Mouse (Mus musculus) kidney, adult 11 months (tissue): Measurements from ENCODE around the gene Gm39653.
"Not testable (repeated sequence)": the region's sequence is repeated elsewhere in the genome, so short reads cannot be mapped to it uniquely, and the experiment has no call there.

Experiments used
- DNase-seq: peaks from one replicate; pipeline ENCODE4 v3.0.0; 2022

The Gm39653 gene

DNA sequence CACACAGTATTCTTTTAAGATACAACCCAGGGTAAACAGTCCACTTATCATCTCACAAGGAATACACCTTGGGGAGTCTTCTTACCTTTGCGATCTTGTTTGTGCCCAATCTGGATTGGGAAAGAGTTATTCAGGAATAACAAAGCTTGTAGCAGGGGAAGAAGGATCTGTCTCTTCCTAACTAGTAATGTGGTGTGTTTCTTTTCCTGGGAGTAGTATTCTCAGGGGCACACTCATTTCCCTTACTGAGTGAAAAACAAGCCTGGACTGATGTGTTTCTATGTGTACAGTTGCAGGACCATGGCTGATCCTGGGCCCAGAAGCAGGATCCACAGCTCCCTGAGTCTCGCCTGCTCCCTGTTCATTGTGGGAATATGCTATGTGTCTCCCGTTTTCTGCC lies at the start of gene Gm39653:
Gene Gm39653, plus strand, starts transcription at position 301 of the 400 bp plus-strand sequence.
- no peak for DNase-seq

DNA sequence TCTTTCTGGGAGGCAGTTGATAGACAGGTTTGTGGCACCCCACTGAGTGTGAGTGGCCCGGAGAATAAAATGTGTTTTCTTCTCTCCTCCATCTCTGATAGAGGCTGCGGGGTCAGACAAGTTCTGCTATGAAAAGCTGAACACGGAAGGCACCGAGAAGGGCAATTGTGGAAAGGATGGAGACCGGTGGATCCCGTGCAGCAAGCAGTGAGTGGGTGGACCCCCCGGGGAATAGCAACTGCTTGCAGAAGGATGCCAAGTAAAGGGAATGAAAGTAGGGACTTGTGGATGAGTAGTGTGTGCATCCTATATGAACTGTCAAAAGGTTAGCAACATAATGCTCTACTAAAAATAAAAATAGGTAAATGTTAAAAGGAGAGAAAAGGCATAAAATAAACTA lies 49.3 kb upstream of the Gm39653 start:
- DNase-seq = no peak

DNA sequence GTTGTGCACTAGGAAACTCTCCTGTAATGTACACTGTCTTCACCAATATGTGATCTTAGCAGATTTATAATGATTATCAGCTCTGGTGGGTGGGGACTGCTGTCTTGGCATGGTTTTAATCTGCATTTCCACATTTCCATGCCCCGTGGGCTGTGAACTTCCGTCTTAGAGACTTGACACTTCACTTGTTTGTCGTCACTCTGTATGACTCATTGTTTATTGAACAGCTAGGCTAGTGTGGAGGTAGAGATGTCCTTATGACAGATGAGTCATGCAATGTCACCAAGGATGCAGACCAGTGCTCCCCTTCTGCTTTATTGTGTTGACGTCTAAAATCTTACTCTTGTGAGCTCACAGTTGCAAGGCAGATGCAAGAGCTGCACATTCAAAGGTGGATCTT lies 48.7 kb upstream of the Gm39653 start:
- no peak for DNase-seq

DNA sequence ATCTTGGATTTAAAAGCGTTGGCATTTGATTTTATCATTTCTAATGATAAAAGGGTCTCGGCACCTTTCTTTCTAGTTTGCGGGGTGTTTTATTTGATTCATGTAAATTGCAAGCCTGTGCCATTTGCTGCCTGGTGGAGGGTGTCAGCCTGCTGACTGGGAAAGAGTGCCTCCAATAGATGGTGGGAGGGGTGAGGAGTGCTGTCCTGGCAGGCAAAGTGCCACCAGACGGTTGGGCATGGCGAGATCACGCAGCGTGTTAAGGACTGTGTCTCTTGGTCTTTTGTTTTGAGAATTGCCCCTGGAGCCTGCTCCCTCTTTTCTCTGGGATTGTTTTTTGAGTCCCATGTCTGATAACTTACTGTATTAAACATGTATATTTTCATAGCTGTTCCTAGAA lies 43.5 kb upstream of the Gm39653 start:
- no peak for DNase-seq

DNA sequence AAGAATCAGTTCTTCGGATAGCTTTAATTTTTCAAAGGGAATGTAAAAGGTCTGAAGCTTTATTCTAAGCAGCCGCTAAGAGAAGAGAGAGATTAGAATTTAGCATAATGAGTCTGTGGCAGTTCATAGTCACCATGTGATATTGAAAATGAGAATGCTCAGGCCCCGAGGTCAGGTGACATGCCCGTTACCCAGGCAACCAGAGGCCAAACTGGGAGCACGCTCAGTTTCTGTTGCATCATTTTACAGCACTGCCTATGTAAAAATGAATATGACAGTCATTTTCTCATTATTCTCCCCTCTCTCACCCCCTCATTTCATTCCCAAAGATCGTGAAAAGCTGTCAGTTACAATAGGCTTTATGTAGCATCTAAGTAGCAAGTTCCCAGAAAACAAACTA lies 42.3 kb upstream of the Gm39653 start:
- no peak for DNase-seq

DNA sequence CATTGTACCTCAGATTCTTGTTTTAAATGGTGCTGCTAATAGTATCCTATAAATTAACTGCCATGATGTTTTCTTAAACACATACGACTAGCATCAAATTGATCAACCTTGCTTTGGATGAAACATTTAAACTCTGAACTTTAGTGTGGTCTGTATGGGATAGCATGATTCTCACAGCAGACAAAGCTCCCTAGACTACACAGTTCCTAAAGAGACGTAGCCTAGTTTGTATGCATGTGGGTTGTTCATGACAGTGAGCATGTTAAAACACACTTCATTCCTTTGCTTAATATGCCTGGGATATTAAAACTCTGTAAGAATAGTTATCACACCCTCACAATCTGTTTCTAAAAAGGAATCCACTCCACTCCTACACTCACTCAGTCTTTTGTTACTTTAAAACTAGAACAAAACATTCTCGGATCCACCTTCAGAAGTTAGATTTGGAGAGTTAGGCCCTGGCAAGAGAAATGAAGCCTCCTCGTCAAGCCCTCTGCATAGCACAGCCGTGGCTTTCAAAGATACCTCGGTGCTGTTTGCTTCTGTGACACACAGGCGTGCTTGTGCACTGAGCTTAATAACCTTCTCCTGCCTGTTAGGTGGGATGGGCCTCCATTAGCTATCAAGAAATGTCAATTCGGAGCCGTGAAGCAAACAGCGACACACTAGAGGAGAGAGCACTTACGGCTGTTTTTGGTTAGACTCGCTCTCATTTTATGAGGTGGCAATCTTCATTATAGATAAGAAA lies 41.7 kb upstream of the Gm39653 start:
- DNase-seq = no peak

DNA sequence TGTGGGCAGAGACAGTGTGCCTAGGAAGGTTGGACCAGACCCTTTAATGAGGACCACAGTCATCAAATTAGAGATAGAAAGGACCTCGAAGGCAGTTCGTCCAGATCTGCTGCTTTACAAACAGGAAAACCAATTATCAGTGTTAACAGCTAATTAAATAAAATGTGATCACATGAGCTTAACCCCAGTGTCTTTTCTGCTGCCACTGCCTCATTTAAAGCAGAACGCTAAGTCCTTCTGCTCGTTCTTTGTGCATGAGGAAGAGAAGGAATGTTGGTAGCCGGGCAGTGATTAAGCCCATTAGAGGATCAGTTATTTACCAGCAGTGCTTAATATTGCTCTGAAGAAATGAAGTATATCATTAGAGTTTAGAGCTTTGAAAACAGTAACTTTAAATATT lies 39.0 kb upstream of the Gm39653 start:
- DNase-seq = no peak

DNA sequence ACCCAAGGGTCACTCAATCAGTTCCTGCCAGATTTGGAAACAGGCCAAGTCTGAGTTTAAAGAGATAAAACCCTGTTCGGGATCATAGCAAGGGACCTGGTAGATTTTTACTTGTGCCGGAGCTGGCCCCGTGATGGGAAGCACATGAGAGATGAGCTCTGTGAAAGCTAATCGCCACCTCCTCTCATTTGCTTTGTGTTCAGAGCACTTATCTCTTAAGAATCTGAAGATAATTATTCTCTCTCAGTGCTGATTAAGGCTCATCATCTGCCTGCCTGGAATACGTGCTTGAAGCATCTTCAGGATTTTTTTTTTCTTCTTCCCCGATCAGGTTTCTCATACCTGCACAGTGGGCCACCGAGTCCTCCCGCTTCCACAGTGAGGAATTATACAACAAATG lies 36.6 kb upstream of the Gm39653 start:
- DNase-seq = no peak

DNA sequence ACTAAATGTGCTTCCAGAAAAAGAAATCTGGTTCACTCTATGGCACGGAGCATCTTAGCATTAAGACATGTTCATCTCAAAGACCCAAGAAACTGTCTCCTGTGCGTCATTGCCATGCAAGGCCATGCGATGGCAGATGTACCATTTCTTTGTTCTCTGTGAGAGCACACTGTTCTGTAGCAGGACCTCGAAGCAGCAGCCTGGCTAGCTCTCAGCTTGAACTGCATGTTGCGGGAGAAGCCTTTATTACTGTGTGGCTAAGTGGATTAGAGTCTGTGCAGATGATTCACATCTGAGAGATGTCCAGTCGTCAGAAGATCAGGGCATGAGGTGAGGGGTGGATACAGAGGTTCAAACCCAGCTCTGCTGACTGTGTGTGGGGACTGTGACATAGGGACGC lies 28.9 kb upstream of the Gm39653 start:
- no peak for DNase-seq

DNA sequence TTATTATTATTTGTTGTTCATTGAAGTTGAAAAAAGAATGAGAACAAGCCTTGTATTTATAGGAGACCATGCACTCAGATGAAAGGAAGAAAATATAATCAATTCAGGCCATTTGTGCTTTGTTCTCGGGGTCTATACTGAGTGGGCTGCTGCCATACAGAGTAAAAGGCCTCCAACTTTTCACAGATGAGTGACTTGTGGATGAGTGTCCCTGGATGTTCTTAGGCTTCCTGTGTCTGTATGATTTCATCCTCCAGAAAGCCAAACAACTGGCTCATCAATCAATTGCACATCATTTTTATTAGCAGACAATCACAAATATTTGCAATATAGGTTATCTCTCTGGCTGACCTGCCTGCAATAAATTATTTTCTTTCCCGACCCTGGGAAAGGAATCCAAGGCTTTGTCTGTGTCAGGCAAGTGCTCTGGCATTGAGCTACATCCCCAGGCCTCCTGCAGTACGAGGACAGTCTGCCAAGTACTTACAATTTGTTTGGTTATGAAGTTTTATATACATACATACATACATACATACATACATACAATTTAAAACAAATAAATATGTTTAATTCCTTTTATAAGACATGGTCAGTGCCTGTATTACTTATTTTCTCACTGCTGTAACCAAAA lies 11.8 kb upstream of the Gm39653 start:
- no peak for DNase-seq

DNA sequence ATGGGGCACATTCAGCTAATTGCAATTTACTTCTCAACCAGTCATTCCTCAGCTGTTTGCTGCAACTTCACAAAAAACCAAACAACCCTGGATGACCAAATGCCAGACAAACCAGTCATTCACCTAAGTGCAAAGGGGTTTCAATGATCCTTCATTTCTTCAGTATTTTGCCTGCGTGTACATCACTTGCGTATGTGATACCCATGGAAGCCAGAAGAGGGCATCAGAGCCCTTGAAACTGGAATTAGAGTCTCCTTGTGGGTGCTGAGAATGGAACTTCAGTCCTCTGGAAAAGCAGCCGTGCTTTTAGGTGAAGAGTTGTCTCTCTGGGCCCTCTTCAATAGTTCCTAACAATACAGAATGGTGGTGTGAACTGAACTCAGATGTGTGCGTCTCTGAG lies 6.2 kb upstream of the Gm39653 start:
- no peak for DNase-seq

DNA sequence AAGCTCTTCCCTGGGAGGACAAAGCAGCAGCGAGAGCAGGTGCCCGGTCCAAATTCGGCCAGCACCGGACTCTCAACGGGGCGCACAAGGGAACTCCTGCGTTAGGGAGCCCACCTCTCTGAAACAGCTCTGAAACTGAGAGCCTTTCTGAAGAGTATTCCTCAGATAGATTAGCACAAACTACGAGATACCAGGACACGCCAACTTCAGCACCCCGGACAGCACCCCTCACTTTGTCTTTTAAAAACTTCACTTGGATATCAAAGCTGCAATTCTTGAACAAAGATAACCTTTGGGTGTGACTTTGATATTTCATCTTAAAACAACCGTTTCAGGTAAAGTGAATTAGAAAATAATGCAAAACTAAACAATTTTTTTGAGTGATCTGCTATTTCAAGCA lies 1.2 kb upstream of the Gm39653 start:
- DNase-seq = no peak

DNA sequence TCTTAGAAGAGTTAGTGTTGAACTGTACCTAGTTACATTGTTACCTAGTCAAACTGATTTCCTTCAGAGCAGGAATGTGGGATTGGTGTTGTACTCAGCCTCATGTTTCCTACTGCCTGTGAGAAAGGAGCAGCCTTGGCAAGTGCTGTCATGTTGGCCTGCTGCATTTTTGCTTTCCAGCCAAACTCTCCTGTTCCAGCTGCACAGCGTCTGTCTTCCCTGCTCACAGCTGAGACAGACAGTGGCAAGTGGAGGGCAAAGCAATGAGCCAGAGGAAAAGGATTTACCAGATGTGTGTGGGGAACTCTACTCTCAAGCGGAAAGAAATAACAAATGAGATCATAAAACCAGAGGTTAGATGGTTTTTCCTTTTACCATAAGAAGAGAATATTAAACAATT lies 12.4 kb downstream of the Gm39653 start:
- no peak for DNase-seq

DNA sequence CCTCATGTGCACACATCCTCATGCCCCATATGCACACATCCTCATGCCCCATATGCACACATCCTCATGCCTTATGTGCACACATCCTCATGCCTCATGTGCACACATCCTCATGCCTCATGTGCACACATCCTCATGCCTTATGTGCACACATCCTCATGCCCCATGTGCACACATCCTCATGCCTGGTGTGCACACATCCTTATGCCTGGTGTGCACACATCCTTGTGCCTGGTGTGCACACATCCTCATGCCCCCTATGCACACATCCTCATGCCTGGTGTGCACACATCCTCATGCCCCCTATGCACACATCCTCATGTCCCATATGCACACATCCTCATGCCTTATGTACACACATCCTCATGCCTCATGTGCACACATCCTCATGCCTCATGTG lies 14.6 kb downstream of the Gm39653 start:
- not testable (repeated sequence) for DNase-seq

DNA sequence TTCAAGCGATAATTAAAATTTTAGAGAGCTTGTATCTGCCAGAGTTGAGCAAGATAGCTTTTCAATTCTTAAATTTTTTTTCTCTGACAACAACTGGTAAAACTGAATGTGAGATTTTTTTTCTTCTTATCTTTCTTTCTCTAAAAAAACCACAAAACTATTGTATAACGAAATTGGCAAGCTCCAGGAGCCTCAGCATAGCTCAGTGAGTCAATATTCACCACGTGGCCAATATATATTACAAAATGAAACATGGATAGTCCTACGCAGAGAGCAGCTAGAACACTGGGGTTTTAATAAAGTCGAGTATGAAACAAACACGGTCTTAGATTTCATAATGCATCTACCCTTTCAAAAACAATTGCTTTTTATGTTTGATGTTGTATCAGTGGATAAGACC lies 24.2 kb downstream of the Gm39653 start:
- no peak for DNase-seq

DNA sequence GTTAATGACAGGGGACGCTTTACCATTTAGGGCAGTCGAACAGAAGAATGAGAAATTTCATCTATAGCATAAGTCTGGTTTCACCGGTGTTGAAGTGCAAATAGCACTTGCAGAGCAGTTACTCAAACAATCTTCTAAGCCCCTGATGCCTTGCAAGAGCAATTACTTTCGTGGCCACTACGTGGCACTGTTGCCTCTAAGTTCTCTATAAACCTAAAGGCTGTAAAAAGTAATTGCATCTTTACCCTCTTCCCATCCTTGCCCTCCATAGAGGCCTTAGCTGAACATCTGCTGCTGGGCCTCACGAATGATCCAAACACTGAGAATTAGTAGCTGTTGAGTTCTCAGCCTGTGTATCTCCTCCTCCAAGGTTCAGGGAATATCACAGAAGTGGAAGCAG lies 42.2 kb downstream of the Gm39653 start:
- DNase-seq = peak; percentile 11

DNA sequence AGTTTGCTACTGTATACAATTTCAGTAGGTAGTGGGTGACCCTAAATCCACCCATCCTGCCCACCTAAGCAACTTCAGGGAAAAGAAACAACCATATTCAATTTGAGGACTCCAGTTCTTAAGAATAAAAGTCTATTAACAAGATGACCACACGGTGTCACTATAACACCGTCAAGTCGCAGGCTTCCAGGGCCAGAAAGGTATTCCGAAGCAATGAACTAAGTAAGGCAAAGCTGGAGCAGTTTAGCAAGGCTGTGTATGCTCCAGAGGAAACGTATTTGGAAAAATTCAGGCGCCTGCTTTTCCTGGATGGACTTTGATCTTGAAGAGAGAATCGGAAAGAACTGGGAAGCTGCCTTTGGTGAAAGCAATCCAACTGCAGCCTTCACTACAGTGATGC lies 43.8 kb downstream of the Gm39653 start:
- DNase-seq = no peak

DNA sequence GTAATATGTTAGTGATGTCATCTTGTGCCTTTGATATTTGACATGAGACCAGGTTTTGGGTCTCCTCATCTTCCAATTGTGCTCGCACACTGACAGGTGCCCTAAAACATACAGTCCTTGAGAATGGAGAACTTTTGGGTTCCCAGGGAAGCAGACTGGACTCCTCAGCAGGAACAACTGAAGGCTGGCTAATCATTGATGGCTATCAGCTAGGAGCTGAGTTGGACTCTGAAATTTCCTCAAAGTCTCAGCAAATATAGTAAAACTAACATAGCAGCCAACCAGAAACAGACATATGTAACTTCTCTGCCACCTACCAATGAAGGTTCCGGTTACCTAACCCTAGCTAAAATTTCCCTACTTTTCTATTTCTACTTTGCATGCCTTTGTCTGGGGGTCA lies 50.3 kb downstream of the Gm39653 start:
- DNase-seq = no peak

DNA sequence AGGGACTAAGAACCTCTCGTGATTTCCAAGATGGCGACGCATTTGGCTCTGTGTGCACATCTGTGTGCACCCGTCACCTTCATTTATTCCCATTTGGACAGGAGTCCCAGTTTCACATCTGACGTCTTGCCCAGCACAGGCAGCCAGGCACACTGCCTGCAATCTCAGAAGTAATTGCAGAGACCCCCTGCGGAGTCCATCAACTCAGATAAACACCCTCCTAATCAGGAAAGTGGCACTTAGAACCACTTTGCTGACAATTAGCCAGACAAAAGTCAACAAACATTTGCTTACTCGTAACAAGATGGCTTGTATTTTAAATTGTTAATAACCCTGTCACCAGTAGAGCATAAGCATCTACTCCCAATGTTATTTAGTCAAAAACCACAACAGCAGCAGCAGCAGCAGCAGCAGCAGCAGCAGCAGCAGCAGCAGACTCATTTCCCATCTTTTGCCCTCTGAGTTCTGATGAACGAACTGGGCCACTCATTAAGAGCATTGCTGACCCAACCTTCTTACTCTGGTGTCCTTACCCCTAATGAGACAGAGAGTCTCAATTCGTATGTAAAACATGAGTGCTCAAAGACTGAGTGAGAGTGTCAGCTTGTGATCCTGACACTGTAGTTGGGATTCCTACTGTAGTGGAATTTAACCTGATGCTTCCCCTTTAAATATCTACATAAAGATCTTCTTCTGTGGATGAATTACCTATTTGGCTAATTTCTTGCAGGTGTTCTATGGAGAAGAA lies 51.6 kb downstream of the Gm39653 start:
- no peak for DNase-seq

DNA sequence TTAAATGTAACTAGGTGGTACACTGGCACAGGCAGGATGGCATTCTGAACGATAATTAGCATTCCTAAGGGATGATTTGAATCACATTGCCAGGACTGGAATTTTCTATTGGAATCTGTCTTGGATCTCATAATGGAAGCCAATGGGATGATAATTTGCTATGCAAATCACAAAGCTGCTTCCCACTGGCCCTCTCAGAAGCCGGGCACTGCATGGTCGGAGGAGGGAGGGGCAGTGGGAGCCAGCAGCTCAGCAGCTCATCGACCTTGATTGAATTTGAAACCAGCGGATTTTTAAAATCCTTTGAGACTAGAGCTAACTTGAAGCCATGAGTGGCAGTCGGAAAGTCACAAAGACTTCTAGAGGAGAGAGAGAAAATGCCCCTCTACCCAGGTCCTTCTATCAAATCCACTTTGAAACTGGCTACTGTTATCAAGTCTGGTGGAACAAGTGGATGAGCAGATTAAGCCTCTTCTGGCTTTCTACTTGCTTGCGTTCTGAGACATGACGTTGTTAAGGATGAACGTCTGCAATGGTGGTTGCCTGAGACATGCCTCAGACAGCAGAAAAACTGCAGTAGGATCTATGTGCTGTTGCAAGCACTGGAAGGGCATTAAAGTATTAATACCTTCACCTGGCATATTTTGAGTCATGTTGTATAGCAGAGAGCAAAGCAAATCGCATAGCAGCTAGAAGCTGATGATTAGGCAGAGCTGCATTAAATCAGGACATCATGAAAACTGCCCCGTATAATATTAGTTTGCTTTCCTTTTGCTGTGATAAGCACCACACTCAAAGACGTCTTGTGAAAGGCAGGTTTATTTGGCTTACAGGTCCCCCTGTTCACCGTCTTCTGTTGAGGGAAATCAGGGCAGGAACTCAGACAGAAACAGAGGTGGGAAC lies 52.4 kb downstream of the Gm39653 start:
- DNase-seq = no peak

DNA sequence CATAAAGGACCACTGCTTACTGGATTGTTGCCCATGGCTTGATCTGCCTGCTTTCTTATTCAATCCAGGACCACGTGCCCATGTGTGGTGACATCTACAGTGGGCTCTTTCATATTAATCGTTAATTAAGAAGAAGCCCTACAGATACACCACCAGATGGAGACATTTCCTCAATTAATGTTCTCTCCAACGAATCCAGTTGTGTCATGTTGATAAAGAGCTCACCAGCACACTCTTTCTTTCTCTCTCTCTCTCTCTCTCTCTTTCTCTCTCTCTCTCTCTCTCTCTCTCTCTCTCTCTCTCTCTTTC lies 53.0 kb downstream of the Gm39653 start:
- no peak for DNase-seq
